Mouse (Mus musculus) ES-E14 (cell line): ENCODE measurements around the gene Tm7sf3.

Experiments used
- MAFK ChIP-seq: IDR thresholded peaks from 2 replicates; pipeline ENCODE4 v1.6.1; 2014; ENCODE audit warnings: mild to moderate bottlenecking, low read depth, low read length, inconsistent platforms; ENCODE audit not compliant: insufficient read depth
- ZNF384 ChIP-seq: IDR thresholded peaks from 2 replicates; pipeline ENCODE4 v1.6.1; 2012; ENCODE audit warnings: low read depth, low read length, inconsistent platforms

DNA sequence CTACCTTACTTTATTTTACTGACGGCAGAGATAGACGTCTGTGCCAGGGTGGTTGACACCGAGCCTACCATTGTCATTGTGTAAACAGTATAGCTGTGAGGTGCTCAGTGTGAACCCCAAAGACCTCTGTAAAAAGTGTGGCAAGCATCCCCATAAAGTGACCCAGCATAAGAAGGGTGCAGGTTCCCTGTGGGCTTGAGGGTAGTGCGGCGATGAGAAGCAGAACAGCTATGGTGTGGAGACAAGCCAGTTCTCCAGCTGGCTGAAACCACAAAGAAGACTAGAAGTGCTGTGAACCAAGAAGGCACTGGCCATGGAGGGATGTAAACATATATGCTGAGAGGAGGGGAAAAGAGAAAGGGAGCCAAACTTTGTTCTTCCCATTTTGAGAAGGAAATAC is 19.0 kb upstream of the Tm7sf3 start:
- TF ChIP-seq MAFK (no peak), ZNF384 (no peak)
